Mouse (Mus musculus): Measurements from ENCODE around the gene Sco1. TPM values are rescaled to one million over a fixed set of nuclear protein-coding genes. Genes with fewer than 3 reads are reported as not detected.
"Not testable (repeated sequence)": the region's sequence is repeated elsewhere in the genome, so short reads cannot be mapped to it uniquely, and the experiment has no call there.

The Sco1 gene
- polyA plus RNA-seq, 1 experiment from 2014 or later, result 24.9 TPM

DNA sequence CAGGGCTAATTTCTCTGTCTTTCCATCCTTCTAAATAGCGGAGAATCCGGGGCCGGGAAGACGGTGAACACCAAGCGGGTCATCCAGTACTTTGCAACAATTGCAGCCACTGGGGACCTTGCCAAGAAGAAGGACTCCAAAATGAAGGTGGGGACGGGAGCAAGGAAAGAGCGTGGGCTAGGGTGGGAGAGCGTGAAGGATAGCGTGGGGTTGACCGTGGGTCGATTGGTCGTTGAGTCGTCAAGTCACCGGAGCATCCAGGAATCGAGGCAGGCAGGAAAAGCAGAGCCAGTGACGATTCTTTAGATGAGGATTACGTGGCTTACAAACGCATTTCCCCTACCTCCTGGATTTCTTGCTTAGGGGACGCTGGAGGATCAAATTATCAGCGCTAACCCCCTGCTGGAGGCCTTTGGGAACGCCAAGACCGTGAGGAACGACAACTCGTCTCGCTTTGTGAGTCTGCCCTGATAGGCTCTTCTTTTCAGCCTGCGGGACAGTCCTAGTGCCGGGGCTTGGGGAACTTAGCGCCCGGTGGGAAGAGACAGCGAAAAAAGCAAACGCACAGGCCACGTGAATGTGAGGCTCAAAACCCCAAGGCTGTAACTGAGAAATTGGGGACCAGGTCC lies 31.4 kb downstream of the Sco1 start:
- ATAC-seq (replicated peaks; ENCODE audit: insufficient number of reproducible peaks, low FRiP score, low TSS enrichment), result no peak
- Histone ChIP-seq H3K27ac (ENCODE audit: low read depth, low read length) (no peak overlapping the region), H3K4me3 (ENCODE audit: low read depth, low read length) (no peak overlapping the region), H3K9me3 (replicated peaks; ENCODE audit: control insufficient read depth, low read length) (no peaks in the 10 kb centered on the region), H3K27me3 (ENCODE audit: control insufficient read depth, insufficient read depth, low read length) (peaks cover 22% of the 10 kb centered on the region), H3K9ac (ENCODE audit: low read depth, low read length) (no peak overlapping the region), H3K4me2 (no peak overlapping the region; the same call in 1 of the 2 replicates), H3K4me1 (ENCODE audit: control insufficient read depth, insufficient read depth, low read length) (0 out of 2 replicates have a peak, but pooled peaks cover 2% of the 10 kb centered on the region), H3K36me3 (ENCODE audit: control insufficient read depth, insufficient read depth, low read length) (no peaks in the 10 kb centered on the region)
- WGBS (ENCODE audit: insufficient replicate concordance), result 36% methylated on average over 32 of the region's 32 CpGs

DNA sequence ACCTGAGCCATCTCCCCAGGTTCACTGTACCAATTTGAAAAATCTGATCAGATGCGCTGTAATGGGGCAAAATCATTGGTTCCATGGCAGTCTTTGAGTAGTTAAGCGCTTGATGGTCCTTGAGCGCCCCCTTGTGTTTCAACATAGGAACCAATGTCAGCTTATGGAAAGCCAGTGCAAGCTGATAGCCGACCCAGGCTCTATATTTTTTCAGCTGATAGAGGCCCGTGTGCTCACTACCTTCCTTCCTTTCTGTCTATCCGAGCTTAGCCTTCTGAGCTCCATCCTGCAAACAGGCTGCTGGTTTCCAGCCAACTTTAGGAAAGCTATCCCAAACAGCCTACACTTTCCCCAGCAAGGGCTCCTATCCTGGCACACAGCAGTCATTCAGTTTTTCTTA lies 33.0 kb downstream of the Sco1 start:
- peaks cover 22% of the 10 kb centered on the region for H3K27me3 ChIP-seq (ENCODE audit: control insufficient read depth, insufficient read depth, low read length)
- WGBS (ENCODE audit: insufficient replicate concordance), result 6% methylated on average over 6 of the region's 6 CpGs
- H3K4me3 ChIP-seq (ENCODE audit: low read depth, low read length), result no peak overlapping the region
- H3K4me1 ChIP-seq (ENCODE audit: control insufficient read depth, insufficient read depth, low read length), result 0 out of 2 replicates have a peak, but pooled peaks cover 2% of the 10 kb centered on the region
- no peaks in the 10 kb centered on the region for H3K36me3 ChIP-seq (ENCODE audit: control insufficient read depth, insufficient read depth, low read length)
- H3K9me3 ChIP-seq (replicated peaks; ENCODE audit: control insufficient read depth, low read length), result no peaks in the 10 kb centered on the region
- no peak overlapping the region for H3K9ac ChIP-seq (ENCODE audit: low read depth, low read length)
- no peak overlapping the region for H3K4me2 ChIP-seq
- no peak overlapping the region for H3K27ac ChIP-seq (ENCODE audit: low read depth, low read length)
- ATAC-seq (replicated peaks; ENCODE audit: insufficient number of reproducible peaks, low FRiP score, low TSS enrichment), result no peak

DNA sequence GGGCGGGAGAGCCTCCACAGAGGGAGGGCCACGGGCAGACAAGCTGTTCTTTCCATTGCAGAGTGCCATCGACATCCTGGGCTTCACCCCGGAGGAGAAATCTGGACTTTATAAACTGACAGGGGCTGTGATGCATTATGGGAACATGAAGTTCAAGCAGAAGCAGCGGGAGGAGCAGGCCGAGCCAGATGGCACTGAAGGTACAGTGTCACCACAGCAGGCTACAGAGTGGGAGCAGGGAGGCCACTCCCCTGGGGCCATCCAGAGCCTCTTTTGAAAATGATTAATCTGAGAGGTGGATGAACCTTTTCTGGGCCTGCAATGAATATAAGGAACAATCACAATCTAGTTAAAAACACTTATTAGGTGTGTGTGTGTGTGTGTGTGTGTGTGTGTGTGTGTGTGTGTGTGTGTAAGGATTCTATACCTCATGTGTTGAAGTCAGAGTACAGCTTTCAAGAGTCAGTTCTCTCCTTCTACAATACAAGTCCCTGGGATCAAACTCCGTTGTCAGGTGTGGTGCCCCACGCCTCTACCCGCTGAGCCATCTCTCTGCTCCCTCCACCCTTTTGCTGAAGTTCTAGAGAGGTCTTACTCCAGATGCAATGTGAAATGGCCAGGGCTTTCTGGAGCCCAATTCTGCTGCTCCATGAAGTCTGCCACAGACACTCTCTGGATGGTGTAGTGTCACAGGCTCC lies 34.1 kb downstream of the Sco1 start:
- Histone ChIP-seq H3K4me2 (no peak overlapping the region), H3K4me1 (ENCODE audit: control insufficient read depth, insufficient read depth, low read length) (no peaks in the 10 kb centered on the region), H3K36me3 (ENCODE audit: control insufficient read depth, insufficient read depth, low read length) (no peaks in the 10 kb centered on the region), H3K4me3 (ENCODE audit: low read depth, low read length) (no peak overlapping the region), H3K9me3 (replicated peaks; ENCODE audit: control insufficient read depth, low read length) (no peaks in the 10 kb centered on the region), H3K9ac (ENCODE audit: low read depth, low read length) (no peak overlapping the region), H3K27me3 (ENCODE audit: control insufficient read depth, insufficient read depth, low read length) (peaks cover 22% of the 10 kb centered on the region), H3K27ac (ENCODE audit: low read depth, low read length) (no peak overlapping the region)
- 47% methylated on average over 9 of the region's 9 CpGs for WGBS (ENCODE audit: insufficient replicate concordance)
- ATAC-seq (replicated peaks; ENCODE audit: insufficient number of reproducible peaks, low FRiP score, low TSS enrichment), result no peak

DNA sequence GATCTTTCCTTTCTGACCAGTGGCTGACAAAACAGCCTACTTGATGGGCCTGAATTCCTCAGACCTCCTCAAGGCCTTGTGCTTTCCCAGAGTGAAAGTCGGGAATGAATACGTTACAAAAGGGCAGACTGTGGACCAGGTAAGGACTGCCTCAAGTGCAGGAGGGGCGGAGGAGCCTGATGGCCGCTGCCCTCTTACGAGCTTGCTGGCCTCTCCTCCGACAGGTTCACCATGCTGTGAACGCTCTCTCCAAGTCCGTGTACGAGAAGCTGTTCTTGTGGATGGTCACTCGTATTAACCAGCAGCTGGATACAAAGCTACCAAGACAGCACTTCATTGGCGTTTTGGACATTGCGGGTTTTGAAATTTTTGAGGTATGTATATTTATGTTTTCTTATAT lies 34.8 kb downstream of the Sco1 start:
- H3K4me3 ChIP-seq (ENCODE audit: low read depth, low read length), result no peak overlapping the region
- H3K4me1 ChIP-seq (ENCODE audit: control insufficient read depth, insufficient read depth, low read length), result no peaks in the 10 kb centered on the region
- 87% methylated on average over 12 of the region's 12 CpGs for WGBS (ENCODE audit: insufficient replicate concordance)
- H3K9ac ChIP-seq (ENCODE audit: low read depth, low read length), result no peak overlapping the region
- H3K27me3 ChIP-seq (ENCODE audit: control insufficient read depth, insufficient read depth, low read length), result peaks cover 22% of the 10 kb centered on the region
- no peaks in the 10 kb centered on the region for H3K9me3 ChIP-seq (replicated peaks; ENCODE audit: control insufficient read depth, low read length)
- H3K4me2 ChIP-seq, result no peak overlapping the region
- H3K36me3 ChIP-seq (ENCODE audit: control insufficient read depth, insufficient read depth, low read length), result no peaks in the 10 kb centered on the region
- no peak for ATAC-seq (replicated peaks; ENCODE audit: insufficient number of reproducible peaks, low FRiP score, low TSS enrichment)
- H3K27ac ChIP-seq (ENCODE audit: low read depth, low read length), result no peak overlapping the region

DNA sequence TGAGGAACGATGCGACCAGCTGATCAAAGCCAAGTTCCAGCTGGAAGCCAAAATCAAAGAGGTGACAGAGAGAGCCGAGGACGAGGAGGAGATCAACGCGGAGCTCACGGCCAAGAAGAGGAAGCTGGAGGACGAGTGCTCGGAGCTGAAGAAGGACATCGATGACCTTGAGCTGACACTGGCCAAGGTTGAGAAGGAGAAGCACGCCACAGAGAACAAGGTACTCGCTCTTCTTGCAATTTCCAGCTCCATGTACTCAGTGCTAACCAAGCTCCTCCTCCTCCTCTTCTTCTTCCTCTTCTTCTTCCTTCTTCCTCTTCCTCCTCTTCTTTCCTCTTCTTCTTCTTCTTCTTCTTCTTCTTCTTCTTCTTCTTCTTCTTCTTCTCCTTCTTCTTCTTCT lies 39.9 kb downstream of the Sco1 start:
- H3K36me3 ChIP-seq (ENCODE audit: control insufficient read depth, insufficient read depth, low read length); H3K9ac ChIP-seq (ENCODE audit: low read depth, low read length); ATAC-seq (replicated peaks; ENCODE audit: insufficient number of reproducible peaks, low FRiP score, low TSS enrichment); H3K4me3 ChIP-seq (ENCODE audit: low read depth, low read length); H3K27ac ChIP-seq (ENCODE audit: low read depth, low read length); H3K4me1 ChIP-seq (ENCODE audit: control insufficient read depth, insufficient read depth, low read length); H3K4me2 ChIP-seq; H3K9me3 ChIP-seq (replicated peaks; ENCODE audit: control insufficient read depth, low read length): not testable (repeated sequence)
- 85% methylated on average over 12 of the region's 12 CpGs for WGBS (ENCODE audit: insufficient replicate concordance)
- peaks cover 20% of the 10 kb centered on the region for H3K27me3 ChIP-seq (ENCODE audit: control insufficient read depth, insufficient read depth, low read length)

DNA sequence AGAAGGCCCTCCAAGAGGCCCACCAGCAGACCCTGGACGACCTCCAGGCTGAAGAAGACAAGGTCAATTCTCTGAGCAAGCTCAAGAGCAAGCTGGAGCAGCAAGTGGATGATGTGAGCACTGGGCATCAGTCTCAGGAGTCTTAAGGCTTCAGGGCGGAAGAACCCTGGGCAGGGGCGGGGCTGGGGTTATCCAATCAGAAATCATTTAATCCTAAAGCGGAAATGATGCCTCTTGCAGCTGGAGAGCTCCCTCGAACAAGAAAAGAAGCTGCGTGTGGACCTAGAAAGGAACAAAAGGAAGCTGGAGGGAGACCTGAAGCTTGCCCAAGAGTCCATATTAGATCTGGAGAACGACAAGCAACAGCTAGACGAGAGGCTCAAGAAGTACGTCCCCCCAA lies 40.7 kb downstream of the Sco1 start:
- Histone ChIP-seq H3K9ac (ENCODE audit: low read depth, low read length) (no peak overlapping the region), H3K4me3 (ENCODE audit: low read depth, low read length) (no peak overlapping the region), H3K27me3 (ENCODE audit: control insufficient read depth, insufficient read depth, low read length) (peaks cover 20% of the 10 kb centered on the region), H3K9me3 (replicated peaks; ENCODE audit: control insufficient read depth, low read length) (no peaks in the 10 kb centered on the region), H3K36me3 (ENCODE audit: control insufficient read depth, insufficient read depth, low read length) (no peaks in the 10 kb centered on the region), H3K4me1 (ENCODE audit: control insufficient read depth, insufficient read depth, low read length) (no peaks in the 10 kb centered on the region), H3K27ac (ENCODE audit: low read depth, low read length) (no peak overlapping the region), H3K4me2 (no peak overlapping the region)
- WGBS (ENCODE audit: insufficient replicate concordance), result 67% methylated on average over 9 of the region's 9 CpGs
- no peak for ATAC-seq (replicated peaks; ENCODE audit: insufficient number of reproducible peaks, low FRiP score, low TSS enrichment)

DNA sequence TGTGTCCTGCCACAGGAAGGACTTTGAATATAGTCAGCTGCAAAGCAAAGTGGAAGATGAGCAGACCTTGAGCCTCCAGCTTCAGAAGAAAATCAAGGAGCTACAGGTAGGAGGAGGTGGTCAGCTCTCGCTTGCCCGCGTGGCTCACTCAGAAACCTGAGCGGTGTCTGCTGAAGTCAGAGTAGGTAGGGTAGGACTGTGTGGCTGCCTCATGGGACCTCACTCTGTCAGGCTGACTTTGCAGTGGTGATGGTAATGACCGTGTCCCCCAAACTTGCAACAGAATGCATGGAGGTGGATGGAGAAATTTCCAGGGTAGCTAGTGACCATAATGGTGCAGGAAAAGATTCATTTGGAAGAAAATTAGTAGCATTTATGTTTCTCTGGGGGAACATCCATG lies 41.2 kb downstream of the Sco1 start:
- no peak for ATAC-seq (replicated peaks; ENCODE audit: insufficient number of reproducible peaks, low FRiP score, low TSS enrichment)
- 88% methylated on average over 5 of the region's 5 CpGs for WGBS (ENCODE audit: insufficient replicate concordance)

DNA sequence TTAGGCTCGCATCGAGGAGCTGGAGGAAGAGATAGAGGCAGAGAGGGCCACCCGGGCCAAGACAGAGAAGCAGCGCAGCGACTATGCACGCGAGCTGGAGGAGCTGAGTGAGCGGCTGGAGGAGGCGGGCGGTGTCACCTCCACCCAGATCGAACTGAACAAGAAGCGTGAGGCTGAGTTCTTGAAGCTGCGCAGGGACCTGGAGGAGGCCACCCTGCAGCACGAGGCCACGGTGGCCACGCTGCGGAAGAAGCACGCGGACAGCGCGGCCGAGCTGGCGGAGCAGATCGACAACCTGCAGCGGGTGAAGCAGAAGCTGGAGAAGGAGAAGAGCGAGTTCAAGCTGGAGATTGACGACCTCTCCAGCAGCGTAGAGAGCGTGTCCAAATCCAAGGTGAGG lies 42.0 kb downstream of the Sco1 start:
- Histone ChIP-seq H3K4me3 (ENCODE audit: low read depth, low read length) (no peak overlapping the region), H3K36me3 (ENCODE audit: control insufficient read depth, insufficient read depth, low read length) (no peaks in the 10 kb centered on the region), H3K27me3 (ENCODE audit: control insufficient read depth, insufficient read depth, low read length) (peaks cover 29% of the 10 kb centered on the region), H3K4me2 (no peak overlapping the region), H3K4me1 (ENCODE audit: control insufficient read depth, insufficient read depth, low read length) (no peaks in the 10 kb centered on the region), H3K27ac (ENCODE audit: low read depth, low read length) (no peak overlapping the region), H3K9ac (ENCODE audit: low read depth, low read length) (no peak overlapping the region), H3K9me3 (replicated peaks; ENCODE audit: control insufficient read depth, low read length) (no peaks in the 10 kb centered on the region)
- 55% methylated on average over 29 of the region's 29 CpGs for WGBS (ENCODE audit: insufficient replicate concordance)
- no peak for ATAC-seq (replicated peaks; ENCODE audit: insufficient number of reproducible peaks, low FRiP score, low TSS enrichment)

More for the DNA sequence above, 41.2 kb downstream of the Sco1 start:
- Histone ChIP-seq H3K4me1 (ENCODE audit: control insufficient read depth, insufficient read depth, low read length) (no peaks in the 10 kb centered on the region), H3K27ac (ENCODE audit: low read depth, low read length) (no peak overlapping the region), H3K36me3 (ENCODE audit: control insufficient read depth, insufficient read depth, low read length) (no peaks in the 10 kb centered on the region), H3K27me3 (ENCODE audit: control insufficient read depth, insufficient read depth, low read length) (peaks cover 23% of the 10 kb centered on the region), H3K4me3 (ENCODE audit: low read depth, low read length) (no peak overlapping the region), H3K9ac (ENCODE audit: low read depth, low read length) (no peak overlapping the region), H3K9me3 (replicated peaks; ENCODE audit: control insufficient read depth, low read length) (no peaks in the 10 kb centered on the region), H3K4me2 (no peak overlapping the region)

DNA sequence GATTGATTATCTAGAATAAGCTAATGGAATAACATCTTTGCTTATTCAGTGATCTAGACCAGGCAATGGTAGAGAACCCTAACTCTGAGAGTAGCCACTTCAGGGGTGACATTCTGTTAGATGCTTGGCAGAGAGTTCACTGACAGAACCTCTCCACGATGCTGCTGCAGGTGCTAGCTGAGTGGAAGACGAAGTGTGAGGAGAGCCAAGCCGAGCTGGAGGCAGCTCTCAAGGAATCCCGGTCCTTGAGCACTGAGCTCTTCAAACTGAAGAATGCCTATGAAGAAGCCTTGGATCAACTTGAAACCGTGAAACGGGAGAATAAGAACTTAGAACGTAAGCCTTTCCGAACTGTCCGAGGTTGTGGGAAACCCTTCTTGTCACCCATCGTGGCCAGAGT lies 45.2 kb downstream of the Sco1 start:
- no peak for ATAC-seq (replicated peaks; ENCODE audit: insufficient number of reproducible peaks, low FRiP score, low TSS enrichment)
- Histone ChIP-seq H3K27ac (ENCODE audit: low read depth, low read length) (no peak overlapping the region), H3K9me3 (replicated peaks; ENCODE audit: control insufficient read depth, low read length) (no peaks in the 10 kb centered on the region), H3K36me3 (ENCODE audit: control insufficient read depth, insufficient read depth, low read length) (no peaks in the 10 kb centered on the region), H3K4me3 (ENCODE audit: low read depth, low read length) (no peak overlapping the region), H3K4me2 (no peak overlapping the region), H3K9ac (ENCODE audit: low read depth, low read length) (no peak overlapping the region), H3K27me3 (ENCODE audit: control insufficient read depth, insufficient read depth, low read length) (peaks cover 31% of the 10 kb centered on the region), H3K4me1 (ENCODE audit: control insufficient read depth, insufficient read depth, low read length) (no peaks in the 10 kb centered on the region)
- 86% methylated on average over 10 of the region's 10 CpGs for WGBS (ENCODE audit: insufficient replicate concordance)

All from heart, embryonic 11.5 days (tissue).